Mouse (Mus musculus) heart, postnatal 10 days (tissue): ENCODE results near the gene Spp2. TPM values are rescaled to one million over a fixed set of nuclear protein-coding genes. Genes with fewer than 3 reads are reported as not detected.
A peak's percentile ranks its signal among the peaks of the same experiment; 100 is the strongest.

Experiments
- DNase-seq, 2 experiments: peaks; one replicate each; pipeline ENCODE4 v3.0.0; 2021
- intact Hi-C: fragments of 180-260 bp; cut with DNase I; formaldehyde crosslinking; loops from one replicate; pipeline ENCODE4 v1.15.1; 2025
- total RNA-seq, 2 experiments: library from RNA; stranded (reverse); gene quantifications; 2 replicates each; pipeline ENCODE4 v1.2.3; 2021

The Spp2 gene
- not detected for total RNA-seq

DNA sequence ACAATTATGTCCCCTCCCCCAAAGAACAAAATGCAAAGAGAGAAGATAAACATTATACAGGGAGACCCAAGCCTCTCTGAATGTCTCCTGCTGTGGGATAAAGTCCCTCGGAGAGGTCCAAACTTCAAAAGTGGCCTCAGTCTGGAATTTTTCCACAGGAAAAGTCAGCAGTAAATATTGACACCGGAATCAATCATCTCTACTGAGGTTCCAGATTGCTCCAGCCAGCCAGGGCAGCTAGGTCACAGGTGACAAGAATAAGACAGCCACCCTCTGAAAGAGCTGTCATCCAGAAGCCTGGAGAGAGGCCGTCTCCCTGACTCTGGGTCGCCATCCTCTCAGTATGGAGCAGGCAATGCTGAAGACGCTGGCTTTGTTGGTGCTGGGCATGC, at the start of gene Spp2:
TSS of gene Spp2 (plus strand) at position 155 of the 392 bp plus-strand sequence.
- intact Hi-C loops: no loop called here
- DNase-seq: no peak

DNA sequence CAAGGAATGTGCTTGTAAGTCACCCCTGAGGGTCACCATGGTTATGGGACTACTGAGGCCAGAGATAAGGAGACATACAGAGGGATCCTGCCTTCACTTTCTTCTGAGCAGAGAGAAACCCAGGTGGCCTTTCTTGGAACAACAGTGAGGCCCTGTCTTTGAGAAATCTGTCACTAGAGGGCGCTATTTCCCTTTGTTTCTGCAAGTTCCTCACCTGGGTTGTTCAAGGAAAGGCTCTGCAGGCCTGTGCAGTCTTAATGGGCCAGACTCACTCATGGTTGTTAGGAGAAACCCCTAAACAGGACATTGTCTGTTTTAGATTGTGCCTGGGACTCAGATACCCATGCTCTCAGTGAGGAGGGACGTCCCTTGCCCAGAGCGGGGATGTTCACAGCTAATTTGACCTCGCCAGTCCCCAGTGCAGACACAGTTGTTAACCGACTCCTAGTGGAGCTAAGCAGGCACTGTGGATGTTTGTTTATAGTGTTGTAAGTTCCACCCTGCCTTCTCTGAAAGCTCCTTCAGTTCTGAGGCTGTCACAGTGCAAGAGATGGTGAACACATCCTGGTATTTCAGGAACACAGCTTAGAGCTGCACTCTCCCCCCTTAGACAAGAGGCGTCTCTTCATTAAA, 49.2 kb upstream of the Spp2 start:
- intact Hi-C loops: loop anchor here (2.0 to 10.0 kb wide), 2 partner anchors 347 to 385 kb away; partner anchors contain the start of gene Arl4c
- peak; percentile 45 to 75 for DNase-seq

DNA sequence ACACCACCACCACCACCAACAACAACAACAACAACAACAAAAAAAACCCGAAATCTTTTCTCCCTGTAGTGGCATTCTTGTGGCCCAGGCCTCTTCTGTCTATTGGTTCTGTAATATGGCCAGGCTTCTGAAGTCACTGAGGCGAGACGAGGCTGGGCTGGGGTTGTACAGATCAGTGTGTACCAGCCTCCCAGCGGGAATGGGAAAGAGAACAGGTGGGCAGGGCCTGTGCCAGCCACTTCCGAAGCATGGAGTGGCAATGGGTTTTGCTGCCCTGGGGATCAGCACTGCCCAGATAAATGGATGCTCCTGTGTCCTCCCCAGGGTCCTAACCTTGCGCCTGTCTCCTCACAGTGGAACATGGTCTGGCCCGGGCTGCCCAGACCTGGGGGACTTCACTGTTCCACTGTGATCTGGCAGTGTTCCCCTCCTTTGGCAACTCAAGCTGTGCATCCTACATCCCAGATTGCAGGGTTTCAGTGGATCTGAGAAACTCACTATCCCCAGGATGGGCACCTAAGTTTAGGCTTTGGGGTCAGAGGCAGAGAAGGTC, 48.6 kb upstream of the Spp2 start:
- intact Hi-C loops: loop anchor here (2.0 to 10.0 kb wide), 2 partner anchors 347 to 385 kb away; partner anchors contain the start of gene Arl4c
- DNase-seq: no peak

DNA sequence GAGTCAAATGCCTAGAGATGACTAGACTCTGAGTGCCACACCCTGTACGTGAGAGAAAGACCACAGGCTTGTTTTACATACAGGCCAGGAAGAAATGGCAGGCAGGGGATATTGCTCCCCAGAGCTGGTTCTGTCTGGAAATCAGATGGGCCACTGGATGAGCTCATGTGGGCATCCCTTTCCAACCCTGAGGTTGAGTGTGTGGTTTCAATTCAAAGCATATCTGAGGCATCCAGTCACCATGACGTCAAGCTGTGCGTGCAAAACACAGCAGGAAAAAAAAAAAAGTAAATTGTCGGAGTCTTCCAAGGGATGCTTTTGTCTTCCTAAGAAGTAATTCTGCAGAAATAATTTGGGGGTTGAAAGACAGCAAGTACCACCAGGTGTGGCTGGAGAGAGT, 45.7 kb upstream of the Spp2 start:
- intact Hi-C loops: no loop called here
- no peak for DNase-seq

DNA sequence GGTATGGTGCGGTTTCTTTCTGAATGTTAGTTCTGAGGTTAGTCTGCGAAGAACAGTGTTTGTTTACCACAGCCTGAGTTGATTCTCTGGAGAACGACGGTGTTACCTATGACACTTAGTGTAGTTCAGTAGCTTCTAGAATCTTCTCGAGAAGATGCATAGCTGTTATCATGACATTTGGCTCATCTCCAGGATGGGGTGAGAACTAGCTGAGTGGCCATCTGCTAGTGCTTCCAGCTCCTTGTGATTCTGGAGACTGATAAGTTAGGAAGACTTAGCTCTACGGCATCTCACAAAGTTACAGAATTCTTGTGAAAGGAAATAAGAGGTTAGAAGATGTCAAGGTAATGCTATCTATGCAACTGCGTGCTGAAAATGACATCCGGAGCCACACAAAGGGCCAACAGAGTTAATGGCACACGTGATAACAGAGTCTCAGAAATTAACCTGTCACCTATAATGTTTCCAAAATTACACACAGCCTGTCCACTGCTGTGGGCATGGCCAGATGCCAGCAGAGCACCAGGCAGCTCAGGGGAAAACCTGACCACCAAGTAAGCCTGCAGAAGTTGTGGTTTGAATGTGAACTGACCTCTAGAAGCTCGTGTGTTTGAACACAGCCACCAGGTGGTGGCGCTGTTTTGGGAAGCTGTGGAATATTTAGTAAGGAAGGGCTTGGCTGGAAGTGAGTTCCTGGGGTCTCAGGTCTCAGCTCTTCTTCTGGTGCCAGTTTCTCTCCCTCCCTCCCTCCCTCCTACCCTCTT, 39.7 kb upstream of the Spp2 start:
- no peak for DNase-seq
- intact Hi-C loops: no loop called here

DNA sequence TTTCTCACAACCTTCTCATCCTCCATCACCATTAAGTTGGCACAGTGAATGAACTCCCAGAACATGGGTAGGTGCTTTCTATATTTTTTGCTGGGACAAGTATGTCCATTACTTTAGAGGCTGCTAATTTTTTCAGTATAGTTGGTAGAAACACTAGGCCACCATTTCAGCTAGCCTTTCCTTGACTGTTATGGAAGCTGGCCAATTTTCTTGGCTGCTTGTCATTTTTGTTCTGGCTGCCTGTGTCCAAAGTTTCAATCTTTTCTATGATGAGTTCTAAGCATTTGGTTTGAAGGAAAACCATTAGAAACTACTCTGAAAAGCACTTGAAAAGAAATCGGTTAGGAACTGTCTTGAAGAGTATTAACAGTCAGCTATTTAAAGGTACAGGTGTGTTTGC, 28.3 kb upstream of the Spp2 start:
- intact Hi-C loops: no loop called here
- DNase-seq: peak in 1 of 2 experiments; percentile 30

DNA sequence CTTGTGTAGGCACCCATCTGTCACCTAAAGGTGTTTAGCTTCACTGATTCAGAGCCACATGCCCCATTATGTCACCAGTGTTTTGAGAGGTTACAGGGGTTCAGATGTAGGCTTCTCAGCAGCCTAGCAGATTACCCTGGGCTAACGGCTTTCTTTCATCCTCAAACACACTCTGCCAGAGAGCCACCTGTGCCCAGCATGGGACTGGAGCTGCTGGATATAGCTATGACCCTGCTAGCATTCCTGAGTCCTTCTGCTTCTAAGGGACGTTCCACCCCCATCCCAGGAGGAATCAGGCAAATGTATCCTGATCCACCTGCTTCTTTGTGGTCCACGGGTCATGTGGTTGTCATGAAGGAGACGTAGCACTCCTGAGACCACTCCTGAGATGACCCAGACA, 15.1 kb upstream of the Spp2 start:
- intact Hi-C loops: no loop called here
- DNase-seq: no peak

DNA sequence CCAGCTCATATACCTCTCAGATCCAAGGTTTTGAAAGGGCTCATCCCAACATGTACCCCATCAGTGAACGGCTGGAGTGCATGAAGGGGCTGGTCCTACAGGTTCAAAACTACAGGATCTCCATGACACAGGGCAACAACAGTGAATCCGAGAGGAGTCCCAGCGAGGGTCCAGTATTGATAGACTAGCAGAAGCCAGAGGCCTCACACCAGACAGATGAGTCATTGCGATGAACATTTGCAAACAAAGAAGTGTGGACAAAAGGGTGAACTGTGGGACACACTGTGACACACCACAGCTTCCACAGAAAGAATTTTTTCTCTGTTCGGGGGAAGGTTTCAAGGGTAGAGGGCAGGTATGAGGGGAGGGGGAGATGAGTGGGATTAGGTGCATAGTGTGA, 13.4 kb upstream of the Spp2 start:
- no peak for DNase-seq
- intact Hi-C loops: no loop called here

DNA sequence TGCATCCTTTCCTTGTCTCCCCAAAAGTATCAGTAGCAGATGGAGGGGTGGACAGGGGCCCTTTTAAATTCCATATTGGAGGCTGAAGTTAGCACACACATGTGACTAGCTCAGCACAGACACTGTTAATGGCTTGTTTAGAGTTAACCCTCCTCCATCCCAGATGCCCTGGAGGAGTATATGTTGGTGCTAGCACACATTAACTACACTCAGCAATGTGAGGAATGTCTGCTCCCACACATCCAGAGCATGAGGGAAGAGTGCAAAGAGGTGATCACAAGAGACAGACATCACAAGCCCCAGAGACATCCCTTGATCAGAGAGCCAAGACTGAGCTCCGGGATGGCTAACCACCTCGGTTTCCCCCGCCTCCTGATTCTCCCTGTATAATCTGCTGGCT, 3.4 kb upstream of the Spp2 start:
- intact Hi-C loops: no loop called here
- no peak for DNase-seq

DNA sequence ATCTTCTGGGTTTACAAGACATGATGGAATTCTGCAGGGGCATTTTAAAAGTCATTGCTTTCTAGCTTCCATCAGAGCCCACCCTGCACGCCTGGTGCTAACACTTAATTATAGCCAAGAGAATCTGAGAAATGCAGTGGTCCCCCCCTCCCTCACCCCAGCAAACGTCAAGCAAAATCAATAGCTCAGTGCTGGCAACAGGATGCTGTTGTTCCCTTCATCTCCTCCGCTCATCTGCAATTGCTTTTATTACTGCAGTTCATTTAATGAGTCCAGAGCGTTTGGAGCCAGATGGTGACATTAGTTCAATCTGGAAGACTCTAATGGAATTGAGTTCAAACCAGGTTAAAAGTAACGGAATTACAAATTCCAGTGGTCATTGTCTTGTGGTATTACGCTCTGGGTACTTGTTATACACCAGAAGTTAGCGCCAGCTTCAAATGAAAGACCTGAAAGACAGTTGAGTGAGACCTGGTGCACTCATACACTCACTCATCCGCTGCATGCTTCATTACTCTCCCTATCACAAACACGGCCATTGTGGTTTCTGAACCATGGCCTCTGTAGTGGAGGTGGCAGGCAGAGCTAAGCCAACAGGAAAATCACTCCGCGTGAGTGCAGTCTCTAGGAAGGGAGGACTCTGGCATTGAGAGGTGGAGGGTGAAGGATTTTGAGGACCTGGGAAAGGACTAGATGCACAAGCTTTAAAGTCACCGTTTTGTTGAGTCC, 519 bp upstream of the Spp2 start:
- intact Hi-C loops: no loop called here
- DNase-seq: no peak

DNA sequence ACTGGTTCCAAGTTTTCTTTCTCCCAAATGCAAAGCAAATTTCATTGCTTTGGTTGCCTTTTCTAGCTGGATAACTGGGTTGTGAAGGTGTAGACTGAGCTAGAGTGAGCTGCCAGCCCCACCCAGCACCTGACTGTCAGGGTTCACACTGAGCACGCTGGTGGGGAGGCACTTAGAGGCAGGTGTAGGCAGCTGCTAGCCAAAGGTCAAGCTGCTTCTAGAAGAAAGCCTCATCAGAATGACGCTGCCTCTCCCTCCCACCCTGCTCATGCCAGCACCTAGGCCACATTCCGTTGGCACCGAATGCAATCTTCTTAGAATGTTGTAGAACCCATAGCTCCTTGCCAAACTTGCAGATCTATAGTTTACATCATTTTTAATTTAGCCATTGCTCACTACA, 1.6 kb downstream of the Spp2 start:
- no peak for DNase-seq
- intact Hi-C loops: no loop called here

DNA sequence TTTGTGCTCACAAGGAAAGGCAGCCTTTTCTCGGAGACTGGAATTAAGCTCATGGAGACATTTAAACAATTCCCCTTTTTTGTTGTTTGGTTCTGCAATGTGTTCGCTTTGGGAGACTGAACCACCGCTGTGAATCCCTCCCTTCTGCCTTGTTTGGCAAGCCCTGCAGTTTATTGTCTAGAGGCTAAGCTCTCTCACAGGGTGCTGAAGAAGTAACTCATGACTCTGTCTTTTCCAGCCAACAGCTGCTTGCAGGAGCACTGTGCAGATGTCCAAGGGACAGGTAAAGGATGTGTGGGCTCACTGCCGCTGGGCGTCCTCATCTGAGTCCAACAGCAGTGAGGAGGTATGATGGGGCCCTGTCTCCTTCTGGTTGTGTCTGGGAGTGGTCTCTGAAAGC, 5.3 kb downstream of the Spp2 start:
- intact Hi-C loops: no loop called here
- DNase-seq: no peak

DNA sequence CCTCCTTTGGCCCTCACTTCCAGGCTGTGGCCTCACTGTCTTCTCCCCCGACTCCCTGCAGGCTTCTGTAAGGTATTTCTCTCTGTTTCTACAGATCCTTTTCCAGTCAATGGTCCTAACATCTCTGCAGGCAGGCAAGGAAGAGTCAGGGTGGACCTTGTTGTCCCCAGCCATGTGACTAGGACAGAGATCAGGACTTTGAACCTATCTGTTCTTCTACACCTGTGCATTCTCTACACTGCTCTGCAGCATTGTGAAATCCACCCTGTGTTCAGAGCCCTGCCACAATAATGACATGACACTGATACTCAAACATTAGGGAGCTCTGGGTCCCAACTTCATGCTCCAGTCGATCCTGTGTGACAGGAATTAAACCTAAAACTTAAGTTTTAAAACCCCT, 12.2 kb downstream of the Spp2 start:
- intact Hi-C loops: no loop called here

DNA sequence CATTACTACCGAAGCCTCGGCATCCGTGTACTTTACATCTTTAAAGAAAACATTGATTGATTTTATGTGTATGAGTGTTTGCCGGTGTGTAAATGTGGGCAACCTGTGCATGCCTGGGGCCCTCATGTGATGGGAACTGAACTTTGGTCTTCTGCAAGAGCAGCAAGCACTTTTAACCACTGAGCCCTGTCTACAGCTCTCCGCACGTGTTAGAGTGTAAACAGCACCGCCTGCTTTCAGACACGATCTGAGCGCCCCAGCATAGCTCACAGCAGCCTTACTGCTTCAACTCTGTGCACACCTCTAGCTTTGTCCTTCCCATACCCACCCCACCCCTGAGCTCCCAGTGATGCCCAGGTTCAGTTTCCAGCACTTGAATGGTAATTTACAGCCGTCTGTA, 15.3 kb downstream of the Spp2 start:
- intact Hi-C loops: loop anchor here (5.0 kb wide), 1 partner anchor 775 kb away; no protein-coding TSS in a partner anchor

More for the DNA sequence above, 12.2 kb downstream of the Spp2 start:
- no peak for DNase-seq

DNA sequence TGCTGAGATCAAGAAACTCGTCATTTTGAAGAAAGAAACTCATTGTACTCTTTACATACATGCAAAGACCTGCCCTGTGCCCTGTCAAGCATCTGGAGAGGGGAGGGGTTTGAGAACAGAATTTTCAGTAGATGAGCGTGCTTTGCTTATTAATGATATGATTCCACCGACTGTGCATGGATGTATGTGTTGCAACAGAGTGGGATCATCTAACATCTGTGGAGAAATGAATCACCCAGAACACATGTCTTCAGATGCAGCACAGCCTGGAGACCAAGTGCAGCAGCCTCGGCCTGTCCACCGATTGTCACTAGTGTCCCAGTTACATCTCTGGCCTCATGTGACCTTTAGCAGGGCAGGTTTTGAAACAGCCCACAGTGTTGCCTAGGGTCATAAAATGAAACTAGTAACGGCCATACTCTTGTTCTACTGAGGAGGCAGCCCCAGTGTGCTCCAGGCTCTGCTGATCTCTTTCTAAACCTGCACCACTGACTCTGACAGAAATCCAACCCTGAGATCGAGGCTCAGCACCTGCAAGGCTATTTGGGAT, 16.2 kb downstream of the Spp2 start:
- no peak for DNase-seq

More for the DNA sequence above, 15.3 kb downstream of the Spp2 start:
- no peak for DNase-seq

DNA sequence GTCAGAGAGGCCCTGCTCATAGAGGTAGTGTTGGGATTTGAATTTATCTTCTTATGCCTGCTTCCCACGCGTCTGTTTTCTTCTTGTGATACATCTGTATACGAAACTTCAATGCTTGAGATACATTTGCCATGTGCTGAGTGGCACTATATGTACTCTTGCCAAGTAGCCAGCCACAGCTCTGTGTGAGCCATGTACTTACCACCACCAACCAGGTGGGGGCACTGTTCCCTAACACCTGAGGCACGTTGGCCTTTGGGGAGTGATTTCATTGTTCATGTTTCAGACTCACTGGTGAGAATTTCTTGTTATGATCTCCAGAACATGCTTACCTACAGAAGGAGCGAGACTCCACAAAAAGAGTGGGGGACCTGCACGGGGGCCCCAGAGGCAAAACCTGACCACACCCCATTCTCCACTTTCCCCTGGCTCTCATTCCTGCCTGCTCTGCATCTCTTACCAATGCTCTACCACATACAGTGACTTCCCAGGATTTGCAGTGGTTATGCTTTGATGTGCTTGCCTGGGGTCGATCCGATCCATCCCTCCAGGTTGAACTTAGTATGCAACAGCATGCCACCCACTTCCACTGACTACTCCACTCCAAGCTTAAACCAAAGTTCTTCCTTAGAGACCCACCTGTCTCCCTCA, 18.0 kb downstream of the Spp2 start:
- intact Hi-C loops: loop anchor here (1.0 to 5.0 kb wide), 6 partner anchors 32 to 783 kb away; no protein-coding TSS in a partner anchor
- peak; percentile 81 to 91 for DNase-seq

More for the DNA sequence above, 16.2 kb downstream of the Spp2 start:
- intact Hi-C loops: loop anchor here (5.0 kb wide), 1 partner anchor 774 kb away; no protein-coding TSS in a partner anchor

DNA sequence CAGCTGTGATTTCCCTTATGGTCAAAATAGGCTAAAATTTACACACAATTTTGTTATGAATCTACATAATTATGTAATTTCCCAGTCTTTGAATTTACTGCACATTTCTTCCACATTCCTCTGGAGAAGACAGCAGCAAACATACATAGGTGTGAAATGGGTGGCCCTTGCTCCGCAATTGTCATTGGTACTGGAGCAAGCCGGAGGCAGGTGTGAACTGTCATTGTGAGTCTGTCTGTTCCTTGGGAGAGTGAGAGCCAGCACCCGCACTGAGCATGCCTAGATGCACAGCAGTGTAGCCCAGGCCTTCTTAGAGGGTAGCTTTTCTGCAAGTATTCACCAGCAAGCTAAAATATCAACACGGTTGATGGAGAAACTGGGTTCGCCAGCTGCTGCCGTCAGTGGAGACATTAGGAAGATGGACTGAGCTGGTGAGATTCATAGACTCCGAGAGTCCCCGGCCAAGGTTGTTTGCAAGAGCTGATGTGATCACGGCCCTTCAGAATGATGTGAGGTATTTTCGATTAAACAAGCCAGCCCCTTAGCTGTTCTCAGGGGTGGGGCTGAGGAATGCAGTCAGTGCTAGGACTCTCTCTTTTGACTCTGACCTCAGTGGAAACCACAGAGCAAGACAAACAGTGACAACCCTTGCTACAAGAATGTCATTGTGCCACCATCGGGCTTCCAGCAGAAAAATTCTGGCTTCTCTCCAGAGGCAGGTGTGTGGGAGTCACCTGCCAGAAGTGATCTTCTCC, 21.4 kb downstream of the Spp2 start:
- DNase-seq: no peak
- intact Hi-C loops: loop anchor here (5.0 kb wide), 1 partner anchor 779 kb away; no protein-coding TSS in a partner anchor

DNA sequence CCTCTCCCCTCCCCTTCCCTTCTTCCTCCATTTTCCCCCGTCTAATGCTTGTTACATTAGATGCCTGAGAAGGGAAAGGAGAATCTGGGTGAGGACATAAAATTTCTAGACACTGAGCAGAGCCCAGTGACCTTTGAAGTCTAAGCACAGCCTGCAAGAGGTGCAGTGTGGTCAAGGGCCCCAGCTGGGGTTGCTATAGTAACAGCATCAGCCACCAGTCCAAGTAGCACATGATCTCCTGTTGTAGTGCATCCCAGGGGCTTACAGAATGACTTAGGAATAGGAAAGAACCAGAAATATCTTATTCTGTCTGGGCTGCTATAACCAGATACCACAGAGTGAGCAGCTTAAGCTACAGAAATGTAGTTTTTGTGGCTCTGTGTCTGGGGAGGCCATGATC, 22.7 kb downstream of the Spp2 start:
- DNase-seq: no peak
- intact Hi-C loops: loop anchor here (5.0 kb wide), 1 partner anchor 778 kb away; no protein-coding TSS in a partner anchor

DNA sequence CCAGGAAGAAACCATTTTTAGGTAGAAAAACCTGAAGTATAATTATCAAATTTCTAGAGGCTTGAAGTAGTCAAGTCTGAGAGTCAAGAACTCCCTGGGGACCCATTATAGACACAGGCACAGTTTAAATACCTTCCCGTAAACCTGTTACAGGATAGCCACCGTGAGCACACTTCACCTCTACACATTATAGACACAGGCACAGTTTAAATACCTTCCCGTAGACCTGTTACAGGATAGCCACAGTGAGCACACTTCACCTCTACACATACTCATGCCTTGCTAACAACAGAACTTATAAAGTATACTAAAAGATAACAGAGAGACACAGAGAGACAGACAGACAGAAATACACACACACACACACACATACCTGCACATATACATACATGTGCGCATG, 24.5 kb downstream of the Spp2 start:
- intact Hi-C loops: no loop called here
- DNase-seq: no peak
